Mouse (Mus musculus): ENCODE data around the gene Parp11. TPM values are rescaled to one million over a fixed set of nuclear protein-coding genes. Genes with fewer than 3 reads are reported as not detected.

The Parp11 gene
- polyA plus RNA-seq, 1 experiment = 40.6 TPM

GRCm38 (mm10) chr6:127448869-127449268, 2.2 kb downstream of the Parp11 start:
- Histone ChIP-seq H3K36me3 (ENCODE audit: control insufficient read depth, insufficient read depth, low read length) (no peaks in the 10 kb centered on the region), H3K4me1 (ENCODE audit: control insufficient read depth, insufficient read depth, low read length) (peaks cover 2% of the 10 kb centered on the region), H3K4me3 (ENCODE audit: control insufficient read depth, low read depth, low read length) (peak overlapping the region; percentile 11; the same call in 1 of the 2 replicates), H3K27me3 (ENCODE audit: control insufficient read depth, insufficient read depth, low read length) (no peaks in the 10 kb centered on the region), H3K27ac (ENCODE audit: control insufficient read depth, insufficient read depth, low read depth, low read length) (no peak overlapping the region)
- TF ChIP-seq POLR2A (IDR thresholded peaks at IDR 0.05; ENCODE audit: control insufficient read depth, low read depth, low read length) (no peak), CTCF (IDR thresholded peaks at IDR 0.05; ENCODE audit: control insufficient read depth, insufficient read depth, insufficient replicate concordance, low read depth, low read length) (no peak)

DNA sequence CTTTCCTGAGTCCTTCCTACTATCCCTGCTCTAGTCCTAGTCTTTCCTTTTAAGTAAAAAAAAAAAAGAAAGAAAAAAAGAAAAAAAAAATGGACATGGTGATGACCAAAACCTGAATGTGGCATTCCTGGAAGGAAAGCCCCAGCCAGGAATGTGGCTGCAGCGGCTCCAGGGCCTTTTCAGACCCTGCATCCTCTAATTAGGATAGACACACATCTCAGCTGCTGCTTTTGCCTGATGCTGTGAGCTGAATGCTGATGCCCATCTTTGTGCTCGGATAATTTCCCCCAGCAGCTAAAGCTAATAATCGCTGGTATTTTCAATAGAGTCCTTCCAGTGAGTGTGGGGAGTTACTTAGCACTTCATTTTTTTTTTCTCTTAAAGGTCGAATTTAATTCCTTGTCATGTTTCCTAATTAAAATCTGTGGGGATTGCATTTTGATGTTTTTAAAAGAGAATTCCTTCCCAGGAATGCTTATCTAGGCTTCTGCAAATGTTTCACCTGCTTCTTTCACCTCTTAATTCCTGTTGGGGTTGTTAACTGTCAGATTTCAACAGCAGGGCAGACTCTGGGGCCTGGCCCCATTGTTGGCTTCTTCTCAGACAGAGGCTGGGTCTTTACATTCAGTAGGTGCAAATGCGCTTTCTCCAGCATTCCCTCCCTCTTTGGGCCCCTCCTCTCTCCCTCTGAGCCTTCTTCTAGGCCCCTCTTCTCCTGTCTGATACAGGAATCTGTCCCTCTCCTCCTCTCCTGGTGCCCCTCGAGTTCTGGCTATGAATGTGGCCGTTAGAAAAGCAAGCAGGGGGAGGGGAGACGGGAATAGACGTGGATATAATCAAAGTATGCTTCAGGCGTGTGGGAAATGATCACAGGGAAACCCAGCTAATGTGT, 3.1 kb downstream of the Parp11 start:
- Histone ChIP-seq H3K27me3 (ENCODE audit: control insufficient read depth, insufficient read depth, low read length) (no peaks in the 10 kb centered on the region), H3K4me3 (ENCODE audit: control insufficient read depth, low read depth, low read length) (no peak overlapping the region), H3K27ac (ENCODE audit: control insufficient read depth, insufficient read depth, low read depth, low read length) (no peak overlapping the region), H3K36me3 (ENCODE audit: control insufficient read depth, insufficient read depth, low read length) (no peaks in the 10 kb centered on the region), H3K4me1 (ENCODE audit: control insufficient read depth, insufficient read depth, low read length) (peaks cover 2% of the 10 kb centered on the region)
- TF ChIP-seq CTCF (IDR thresholded peaks at IDR 0.05; ENCODE audit: control insufficient read depth, insufficient read depth, insufficient replicate concordance, low read depth, low read length) (no peak), POLR2A (IDR thresholded peaks at IDR 0.05; ENCODE audit: control insufficient read depth, low read depth, low read length) (no peak)

DNA sequence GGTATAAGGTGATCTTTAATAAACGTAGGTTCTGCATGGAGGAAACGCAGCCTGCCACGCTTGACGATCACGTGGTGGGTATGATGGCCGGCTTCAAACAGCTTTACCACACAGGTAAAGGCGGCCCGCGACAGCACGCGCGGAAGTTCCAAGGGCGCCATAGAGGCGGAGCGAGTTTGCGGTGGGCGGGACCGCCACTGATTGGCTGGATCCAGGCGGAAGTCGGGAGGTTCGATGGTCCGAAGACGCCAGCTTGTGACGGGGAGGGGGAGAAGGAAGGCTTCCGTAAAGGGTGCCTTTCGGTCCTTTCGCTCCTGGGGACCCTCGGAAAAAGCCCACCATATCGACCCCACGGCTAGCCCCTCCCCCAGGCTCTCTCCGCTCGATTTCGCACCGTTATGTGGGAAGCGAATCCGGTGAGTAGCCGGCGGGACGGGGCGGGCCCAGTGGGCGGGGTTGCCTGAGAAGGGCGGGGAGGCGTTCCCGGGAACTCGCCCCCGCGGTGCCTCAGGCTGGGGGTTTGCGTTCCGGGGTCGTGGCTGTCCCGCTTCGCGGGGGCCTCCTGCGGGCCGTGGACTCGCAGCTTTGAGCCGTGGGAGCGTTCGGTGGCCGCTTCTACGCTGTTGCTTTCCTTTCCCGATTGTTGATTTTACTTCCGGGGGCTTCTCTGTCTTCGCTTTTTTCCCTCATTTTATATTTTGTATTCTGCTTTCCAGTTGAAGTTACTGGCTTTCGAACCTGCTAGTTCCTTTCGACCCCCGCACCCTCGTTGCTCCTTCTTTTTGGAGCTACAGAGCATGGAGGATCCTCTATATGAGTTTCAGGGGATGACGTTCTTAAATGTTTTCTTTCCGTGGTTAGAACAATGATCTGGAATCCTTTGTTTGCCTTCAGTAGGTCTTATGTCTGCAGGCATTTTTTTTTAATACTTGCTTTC, 7.0 kb downstream of the Parp11 start:
- peak overlapping the region; percentile 97 for H3K27ac ChIP-seq (ENCODE audit: control insufficient read depth, insufficient read depth, low read depth, low read length)
- no peaks in the 10 kb centered on the region for H3K27me3 ChIP-seq (ENCODE audit: control insufficient read depth, insufficient read depth, low read length)
- H3K4me1 ChIP-seq (ENCODE audit: control insufficient read depth, insufficient read depth, low read length) = no peaks in the 10 kb centered on the region
- peak overlapping the region; percentile 99 for H3K4me3 ChIP-seq (ENCODE audit: control insufficient read depth, low read depth, low read length)
- TF ChIP-seq CTCF (IDR thresholded peaks at IDR 0.05; ENCODE audit: control insufficient read depth, insufficient read depth, insufficient replicate concordance, low read depth, low read length) (no peak), POLR2A (IDR thresholded peaks at IDR 0.05; ENCODE audit: control insufficient read depth, low read depth, low read length) (peak; percentile 82)
- H3K36me3 ChIP-seq (ENCODE audit: control insufficient read depth, insufficient read depth, low read length) = no peaks in the 10 kb centered on the region

DNA sequence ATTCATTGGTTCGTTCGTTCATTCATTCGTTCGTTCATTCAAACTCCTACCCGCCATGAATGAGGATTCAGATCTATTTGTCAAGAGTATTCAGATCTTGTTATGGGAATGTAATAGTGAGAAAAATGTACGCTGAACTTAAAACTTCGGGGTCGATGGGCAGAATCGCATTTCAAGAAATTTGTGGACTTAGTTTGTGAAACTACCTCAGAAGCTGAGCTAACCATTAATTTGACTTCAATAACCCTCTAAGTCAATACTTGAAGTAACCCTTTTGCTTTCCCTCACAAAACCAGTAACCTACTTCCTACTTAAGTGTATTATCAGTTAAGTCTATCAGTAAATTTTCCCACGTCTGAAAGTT, 7.7 kb downstream of the Parp11 start:
- no peak for TF ChIP-seq POLR2A (IDR thresholded peaks at IDR 0.05; ENCODE audit: control insufficient read depth, low read depth, low read length)
- no peak for TF ChIP-seq CTCF (IDR thresholded peaks at IDR 0.05; ENCODE audit: control insufficient read depth, insufficient read depth, insufficient replicate concordance, low read depth, low read length)
- Histone ChIP-seq H3K27ac (ENCODE audit: control insufficient read depth, insufficient read depth, low read depth, low read length) (peak overlapping the region; percentile 97), H3K36me3 (ENCODE audit: control insufficient read depth, insufficient read depth, low read length) (no peaks in the 10 kb centered on the region), H3K4me1 (ENCODE audit: control insufficient read depth, insufficient read depth, low read length) (no peaks in the 10 kb centered on the region), H3K27me3 (ENCODE audit: control insufficient read depth, insufficient read depth, low read length) (no peaks in the 10 kb centered on the region), H3K4me3 (ENCODE audit: control insufficient read depth, low read depth, low read length) (peak overlapping the region; percentile 99; the same call in 1 of the 2 replicates)

- no peaks in the 10 kb centered on the region for H3K36me3 ChIP-seq (ENCODE audit: control insufficient read depth, insufficient read depth, low read length)
Observed at GRCm38 (mm10) chr6:127454809-127455208, 8.2 kb downstream of the Parp11 start.

GRCm38 (mm10) chr6:127455440-127455839, 8.8 kb downstream of the Parp11 start:
- no peak for TF ChIP-seq POLR2A (IDR thresholded peaks at IDR 0.05; ENCODE audit: control insufficient read depth, low read depth, low read length)
- no peak for TF ChIP-seq CTCF (IDR thresholded peaks at IDR 0.05; ENCODE audit: control insufficient read depth, insufficient read depth, insufficient replicate concordance, low read depth, low read length)
- peak overlapping the region; percentile 65 for H3K4me3 ChIP-seq (ENCODE audit: control insufficient read depth, low read depth, low read length)
- H3K4me1 ChIP-seq (ENCODE audit: control insufficient read depth, insufficient read depth, low read length) = no peaks in the 10 kb centered on the region
- no peaks in the 10 kb centered on the region for H3K36me3 ChIP-seq (ENCODE audit: control insufficient read depth, insufficient read depth, low read length)
- H3K27me3 ChIP-seq (ENCODE audit: control insufficient read depth, insufficient read depth, low read length) = no peaks in the 10 kb centered on the region
- H3K27ac ChIP-seq (ENCODE audit: control insufficient read depth, insufficient read depth, low read depth, low read length) = no peak overlapping the region

More at GRCm38 (mm10) chr6:127454809-127455208, 8.2 kb downstream of the Parp11 start:
- H3K4me3 ChIP-seq (ENCODE audit: control insufficient read depth, low read depth, low read length) = peak overlapping the region; percentile 11; the same call in 1 of the 2 replicates
- H3K27ac ChIP-seq (ENCODE audit: control insufficient read depth, insufficient read depth, low read depth, low read length) = no peak overlapping the region
- H3K4me1 ChIP-seq (ENCODE audit: control insufficient read depth, insufficient read depth, low read length) = no peaks in the 10 kb centered on the region
- TF ChIP-seq POLR2A (IDR thresholded peaks at IDR 0.05; ENCODE audit: control insufficient read depth, low read depth, low read length) (no peak), CTCF (IDR thresholded peaks at IDR 0.05; ENCODE audit: control insufficient read depth, insufficient read depth, insufficient replicate concordance, low read depth, low read length) (no peak)
- H3K27me3 ChIP-seq (ENCODE audit: control insufficient read depth, insufficient read depth, low read length) = no peaks in the 10 kb centered on the region

DNA sequence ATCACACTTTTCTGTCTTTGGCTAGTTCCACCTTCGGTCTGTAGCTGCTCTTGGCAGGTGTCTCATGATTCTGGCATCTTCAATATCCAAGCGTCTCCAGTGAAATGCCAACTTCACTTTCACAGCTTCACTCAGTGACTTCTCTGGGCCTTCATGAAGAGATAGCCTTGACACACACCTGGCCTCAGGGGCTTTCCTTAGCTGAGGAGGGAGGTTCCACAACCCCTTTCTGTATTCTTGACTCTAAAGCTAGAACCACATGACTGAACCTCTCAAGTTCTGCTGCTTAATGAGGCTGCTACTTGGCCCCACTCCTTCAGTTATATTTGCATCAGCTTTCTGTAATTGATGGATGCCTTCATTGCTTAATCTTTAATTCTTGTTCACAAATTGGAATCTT, 10.1 kb downstream of the Parp11 start:
- Histone ChIP-seq H3K36me3 (ENCODE audit: control insufficient read depth, insufficient read depth, low read length) (no peaks in the 10 kb centered on the region), H3K4me1 (ENCODE audit: control insufficient read depth, insufficient read depth, low read length) (no peaks in the 10 kb centered on the region), H3K27ac (ENCODE audit: control insufficient read depth, insufficient read depth, low read depth, low read length) (no peak overlapping the region), H3K27me3 (ENCODE audit: control insufficient read depth, insufficient read depth, low read length) (no peaks in the 10 kb centered on the region), H3K4me3 (ENCODE audit: control insufficient read depth, low read depth, low read length) (peak overlapping the region; percentile 49)
- TF ChIP-seq POLR2A (IDR thresholded peaks at IDR 0.05; ENCODE audit: control insufficient read depth, low read depth, low read length) (no peak), CTCF (IDR thresholded peaks at IDR 0.05; ENCODE audit: control insufficient read depth, insufficient read depth, insufficient replicate concordance, low read depth, low read length) (no peak)
